ENCODE assay signal across 8 mouse cellular contexts in genomic region chr15:25047875-25048274, GRCm38 (mm10).
DNase-seq lines count a peak whose midpoint lies in the region; ATAC-seq and TF ChIP-seq lines count a peak whose summit lies in the region.

No protein-coding gene starts in this region.

- H3K4me2 ChIP-seq in lung, embryonic 14.5 days: no peak overlapping the region

- H3K27ac ChIP-seq in gastrocnemius, adult 2 months: no peak overlapping the region
- H3K27ac ChIP-seq in lung, embryonic 14.5 days (ENCODE audit: low read depth): no peak overlapping the region

- no peak overlapping the region for H3K9ac ChIP-seq in lung, embryonic 14.5 days

- peak; percentile 43 for DNase-seq in gastrocnemius, adult 2 months
- DNase-seq in gastrocnemius, adult 8-10 months (ENCODE audit: low spot score in 2 of 2): no peak
- peak; percentile 43 to 55 for DNase-seq in right cerebral cortex, adult 2 months (ENCODE audit: low spot score in 2 of 2)
- no peak for DNase-seq in right cerebral cortex, postnatal 25 days
- DNase-seq in adrenal gland, postnatal 14 days: peak; percentile 62
- DNase-seq in gastrocnemius, postnatal 14 days: peak; percentile 25
- DNase-seq in lung, embryonic 14.5 days: peak; percentile 88
- DNase-seq in thymus, postnatal 25 days: peak; percentile 33

- WGBS in lung, embryonic 14.5 days: 16% methylated on average over 1 of the region's 1 CpGs

- H3K36me3 ChIP-seq in lung, embryonic 14.5 days (ENCODE audit: insufficient read depth): no peaks in the 10 kb centered on the region

- intact Hi-C loops in gastrocnemius, adult 2 months (cut with DNase I): loop anchor here (5.0 kb wide), 1 partner anchor 364 kb away; the partner anchor contains the start of gene Basp1
- intact Hi-C loops in gastrocnemius, postnatal 14 days (cut with DNase I; ENCODE audit: low total_unique reads): loop anchor here (5.0 kb wide), 1 partner anchor 364 kb away; the partner anchor contains the start of gene Basp1

- H3K27me3 ChIP-seq in lung, embryonic 14.5 days (ENCODE audit: insufficient read depth, low read length): no peaks in the 10 kb centered on the region

- H3K9me3 ChIP-seq in lung, embryonic 14.5 days (ENCODE audit: low read depth, low read length): no peaks in the 10 kb centered on the region

- no peak overlapping the region for H3K4me3 ChIP-seq in gastrocnemius, adult 2 months
- H3K4me3 ChIP-seq in lung, embryonic 14.5 days (ENCODE audit: low read depth, low read length): no peak overlapping the region

- TF ChIP-seq CTCF in gastrocnemius, adult 2 months (IDR thresholded peaks at IDR 0.05): peak; percentile 59
- peak; percentile 62 for TF ChIP-seq CTCF in lung, embryonic 14.5 days (IDR thresholded peaks at IDR 0.05; ENCODE audit: low read depth)

- no peak for ATAC-seq in lung, embryonic 14.5 days (ENCODE audit: insufficient read depth)

- H3K4me1 ChIP-seq in lung, embryonic 14.5 days (ENCODE audit: insufficient read depth): no peaks in the 10 kb centered on the region

Comparison
In these comparisons a context has a peak if more than half of its experiments do, and no peak if none do; other contexts are left out.
1. DNase-seq: peak in gastrocnemius, adult 2 months (single experiment), right cerebral cortex, adult 2 months (2 of 2), adrenal gland, postnatal 14 days (single experiment), gastrocnemius, postnatal 14 days (single experiment), lung, embryonic 14.5 days (single experiment) and thymus, postnatal 25 days (single experiment); none in gastrocnemius, adult 8-10 months (0 of 2) and right cerebral cortex, postnatal 25 days (single experiment).